Mouse (Mus musculus): Measurements from ENCODE around the gene Rnf224.

Gene Rnf224

DNA sequence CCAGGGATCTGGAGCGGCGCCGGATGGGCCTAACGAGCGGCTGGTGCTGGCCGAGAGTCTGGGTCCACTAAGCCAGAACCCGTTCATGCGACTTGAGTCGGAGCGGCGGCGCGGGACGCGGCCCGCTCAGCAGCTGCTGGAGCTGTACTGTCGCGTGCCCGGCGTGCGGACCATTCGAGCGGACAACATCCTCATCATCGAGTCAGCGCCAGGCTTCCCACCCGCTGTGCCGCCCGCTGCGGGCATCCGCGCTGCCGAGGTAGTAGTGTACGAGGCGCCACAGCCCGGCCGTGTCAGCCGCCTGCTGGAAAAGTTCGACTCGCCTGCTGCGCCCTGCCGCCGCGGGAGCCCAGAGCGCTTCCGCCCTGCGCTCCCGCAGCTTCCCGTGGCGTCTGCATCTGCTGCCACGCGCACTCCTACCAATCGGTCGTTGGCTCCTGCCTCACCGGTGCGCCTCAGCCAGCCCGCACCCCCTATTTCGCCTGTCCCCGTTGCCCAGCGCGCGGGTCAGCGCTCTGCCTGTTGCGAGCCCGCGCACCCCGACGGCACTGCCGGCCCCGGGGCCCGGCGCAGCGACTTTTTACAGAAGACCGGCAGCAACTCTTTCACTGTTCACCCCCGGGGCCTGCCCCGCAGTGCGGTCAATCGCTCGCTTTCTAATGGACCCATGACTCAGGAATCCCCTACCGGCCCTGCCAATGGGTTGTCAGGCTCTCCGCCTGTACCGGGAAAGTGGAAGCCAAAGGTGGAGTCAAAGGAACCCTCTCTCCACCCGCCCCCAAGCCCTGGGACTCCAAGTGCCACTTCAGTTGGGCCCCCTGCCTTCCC is 26.4 kb upstream of the Rnf224 start:
- ChIA-PET POLR2A (interaction anchor here (0.7 to 75.9 kb wide), 52 partner anchors 9 to 885 kb away, joined by 3 to 2347 read pairs (median 4); partner anchors contain the start of genes Anapc2 (in 4 of the 4), Ssna1 (in 4 of the 4), Nrarp (in 3 of the 4) and Cysrt1 (in 2 of the 4)), CTCF (interaction anchor here in 3 of 4 experiments (0.7 to 1.9 kb wide), 18 partner anchors 9 to 328 kb away, joined by 3 to 10 read pairs (median 4); partner anchors contain the start of genes Abca2 (in 1 of the 3), Anapc2 (in 1 of the 3), Arrdc1 (in 1 of the 3) and Lrrc26 (in 1 of the 3))

GRCm38 (mm10) chr2:25262291-25262767 is 25.7 kb upstream of the Rnf224 start, which contains the start of gene Tprn:
TSS of gene Tprn (plus strand) at chr2:25262618.
- POLR2A ChIA-PET: interaction anchor here (0.6 to 75.9 kb wide), 57 partner anchors 8 to 884 kb away, joined by 3 to 2347 read pairs (median 4); partner anchors contain the start of genes Anapc2 (in 4 of the 4), Ssna1 (in 4 of the 4), Nrarp (in 3 of the 4) and Cysrt1 (in 2 of the 4)
- CTCF ChIA-PET: interaction anchor here in 3 of 4 experiments (0.6 to 1.9 kb wide), 24 partner anchors 9 to 812 kb away, joined by 3 to 10 read pairs (median 4); partner anchors contain the start of genes Abca2 (in 1 of the 3), Anapc2 (in 1 of the 3), Arrdc1 (in 1 of the 3) and Lrrc26 (in 1 of the 3)

DNA sequence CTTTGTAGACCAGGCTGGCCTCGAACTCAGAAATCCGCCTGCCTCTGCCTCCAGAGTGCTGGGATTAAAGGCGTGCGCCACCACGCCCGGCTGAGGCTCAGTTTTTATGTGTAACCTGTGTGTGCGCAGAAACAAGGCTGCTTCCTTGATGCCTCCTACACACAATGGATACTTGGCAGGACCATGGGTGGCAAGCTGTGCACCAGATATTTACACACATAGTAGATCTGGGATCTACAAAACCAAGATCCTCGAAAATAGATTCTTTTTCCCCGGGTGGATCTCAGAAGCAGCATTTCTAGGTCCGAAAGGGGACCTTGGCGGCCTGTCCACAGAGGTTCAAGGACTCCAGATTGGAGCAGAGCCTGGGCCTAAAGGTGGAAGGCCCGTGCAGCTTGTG is 25.3 kb upstream of the Rnf224 start:
- POLR2A ChIA-PET: interaction anchor here (0.6 to 75.9 kb wide), 47 partner anchors 8 to 884 kb away, joined by 3 to 2347 read pairs (median 4); partner anchors contain the start of genes Anapc2 (in 4 of the 4), Ssna1 (in 4 of the 4), Nrarp (in 3 of the 4) and Fam166a (in 2 of the 4)
- CTCF ChIA-PET: interaction anchor here in 3 of 4 experiments (0.6 to 1.9 kb wide), 21 partner anchors 10 to 812 kb away, joined by 3 to 10 read pairs (median 4); partner anchors contain the start of genes Abca2 (in 1 of the 3), Anapc2 (in 1 of the 3), Arrdc1 (in 1 of the 3) and Lrrc26 (in 1 of the 3)

DNA sequence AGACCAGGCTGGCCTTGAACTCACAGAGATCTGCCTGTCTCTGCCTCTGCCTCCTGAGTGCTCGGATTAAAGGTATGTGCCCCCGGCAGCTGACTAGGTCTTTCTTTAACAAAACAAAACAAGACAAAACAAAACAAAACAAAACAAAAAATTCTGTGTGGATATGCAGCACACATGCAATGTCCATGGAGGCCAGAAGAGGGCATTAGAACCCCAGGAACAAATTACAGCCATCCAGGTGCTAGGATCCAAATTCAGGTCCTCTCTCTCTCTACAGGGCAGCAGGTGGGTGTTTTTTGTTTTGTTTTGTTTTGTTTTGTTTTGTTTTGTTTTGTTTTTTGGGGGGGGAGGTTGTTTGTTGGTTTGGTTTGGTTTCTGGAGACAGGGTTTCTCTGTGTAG is 22.3 kb upstream of the Rnf224 start:
- CTCF ChIA-PET: interaction anchor here in 1 of 4 experiments (1.0 kb wide), 1 partner anchor 60 kb away, joined by 3 read pairs; the partner anchor contains the start of gene Grin1
- POLR2A ChIA-PET: interaction anchor here in 3 of 4 experiments (0.7 to 75.9 kb wide), 5 partner anchors 13 to 197 kb away, joined by 3 to 2347 read pairs (median 4); partner anchors contain the start of genes Fam166a (in 2 of the 3), Nelfb (in 2 of the 3), Rnf224 (in 2 of the 3) and Slc34a3 (in 2 of the 3)

GRCm38 (mm10) chr2:25257250-25257649 is 20.7 kb upstream of the Rnf224 start:
- CTCF ChIA-PET: interaction anchor here in 2 of 4 experiments (1.0 to 3.5 kb wide), 5 partner anchors 14 to 65 kb away, joined by 3 to 23 read pairs (median 5); no protein-coding TSS in a partner anchor
- POLR2A ChIA-PET: interaction anchor here in 2 of 4 experiments (1.1 to 75.9 kb wide), 5 partner anchors 13 to 63 kb away, joined by 3 to 2347 read pairs (median 25); partner anchors contain the start of genes Fam166a (in 2 of the 2), Nelfb (in 2 of the 2), Rnf224 (in 2 of the 2) and Slc34a3 (in 2 of the 2)

DNA sequence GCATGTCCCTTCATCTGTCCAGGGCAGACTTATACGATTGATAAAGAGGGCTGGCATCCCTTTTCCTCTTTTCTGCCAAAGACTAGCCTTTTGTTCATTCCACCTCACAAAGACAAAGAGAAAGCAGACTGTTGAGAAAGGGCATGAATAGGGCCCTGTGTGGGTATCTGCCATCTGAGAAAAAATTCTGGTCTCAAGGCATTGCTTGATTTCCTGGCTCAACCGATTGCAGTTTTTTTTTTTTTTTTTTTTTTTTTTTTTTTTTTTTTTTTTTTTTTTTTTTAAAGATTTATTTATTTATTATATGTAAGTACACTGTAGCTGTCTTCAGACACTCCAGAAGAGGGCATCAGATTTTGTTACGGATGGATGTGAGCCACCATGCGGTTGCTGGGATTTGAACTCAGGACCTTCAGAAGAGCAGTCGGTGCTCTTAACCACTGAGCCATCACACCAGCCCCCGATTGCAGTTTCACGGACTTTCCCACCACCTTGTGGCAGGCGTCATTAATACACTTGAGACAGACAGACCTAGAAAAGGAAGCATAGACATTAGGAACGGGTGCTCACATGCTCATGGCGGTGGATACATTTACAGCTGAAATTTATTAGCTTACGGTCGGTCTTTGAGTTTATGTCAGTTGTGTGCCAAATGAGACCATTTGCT is 20.0 kb upstream of the Rnf224 start:
- ChIA-PET CTCF (interaction anchor here in 3 of 4 experiments (0.6 to 3.5 kb wide), 13 partner anchors 11 to 104 kb away, joined by 3 to 23 read pairs (median 4); partner anchors contain the start of genes AL732309.1 (in 1 of the 3) and Tor4a (in 1 of the 3)), POLR2A (interaction anchor here in 3 of 4 experiments (1.0 to 75.9 kb wide), 22 partner anchors 8 to 140 kb away, joined by 3 to 2347 read pairs (median 6); partner anchors contain the start of genes Tubb4b (in 3 of the 3), AL732309.1 (in 2 of the 3), Anapc2 (in 2 of the 3) and Cysrt1 (in 2 of the 3))

GRCm38 (mm10) chr2:25255284-25255779 is 18.7 kb upstream of the Rnf224 start, which contains the start of gene Tmem203:
TSS of gene Tmem203 (plus strand) at chr2:25255439.
- POLR2A ChIA-PET: interaction anchor here (0.6 to 75.9 kb wide), 40 partner anchors 10 to 205 kb away, joined by 3 to 2347 read pairs (median 5); partner anchors contain the start of genes Anapc2 (in 3 of the 4), Cysrt1 (in 3 of the 4), Rnf208 (in 3 of the 4) and Ssna1 (in 3 of the 4)
- CTCF ChIA-PET: interaction anchor here (0.5 to 3.5 kb wide), 19 partner anchors 10 to 320 kb away, joined by 3 to 23 read pairs (median 3); partner anchors contain the start of genes AL732309.1 (in 1 of the 4), Arrdc1 (in 1 of the 4), Cysrt1 (in 1 of the 4) and Rnf208 (in 1 of the 4)

DNA sequence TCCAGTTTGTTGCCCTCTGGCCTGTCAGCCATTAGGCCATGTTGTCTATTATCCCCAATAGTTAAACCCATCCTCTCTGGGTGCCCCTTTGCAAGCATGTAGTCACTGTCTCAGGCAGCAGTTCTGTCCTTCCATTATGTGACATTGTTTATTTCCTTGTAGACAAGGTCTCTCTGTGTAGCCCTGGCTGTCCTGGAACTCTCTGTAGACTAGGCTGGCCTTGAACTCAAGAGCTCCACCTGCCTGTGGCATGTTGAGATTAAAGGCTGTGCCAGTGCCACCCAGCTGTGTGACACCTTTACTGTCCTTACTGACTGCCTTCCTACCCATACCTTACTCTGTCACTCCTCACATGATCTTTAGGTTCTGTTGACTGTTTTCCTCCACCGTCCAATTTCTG is 15.7 kb upstream of the Rnf224 start:
- ChIA-PET POLR2A (interaction anchor here (0.7 to 75.9 kb wide), 8 partner anchors 3 to 76 kb away, joined by 3 to 2347 read pairs (median 48); partner anchors contain the start of genes Cysrt1 (in 3 of the 4), Rnf208 (in 3 of the 4), Fam166a (in 2 of the 4) and Nelfb (in 2 of the 4)), CTCF (interaction anchor here (0.5 to 7.5 kb wide), 14 partner anchors 12 to 87 kb away, joined by 3 to 46 read pairs (median 3); no protein-coding TSS in a partner anchor)

DNA sequence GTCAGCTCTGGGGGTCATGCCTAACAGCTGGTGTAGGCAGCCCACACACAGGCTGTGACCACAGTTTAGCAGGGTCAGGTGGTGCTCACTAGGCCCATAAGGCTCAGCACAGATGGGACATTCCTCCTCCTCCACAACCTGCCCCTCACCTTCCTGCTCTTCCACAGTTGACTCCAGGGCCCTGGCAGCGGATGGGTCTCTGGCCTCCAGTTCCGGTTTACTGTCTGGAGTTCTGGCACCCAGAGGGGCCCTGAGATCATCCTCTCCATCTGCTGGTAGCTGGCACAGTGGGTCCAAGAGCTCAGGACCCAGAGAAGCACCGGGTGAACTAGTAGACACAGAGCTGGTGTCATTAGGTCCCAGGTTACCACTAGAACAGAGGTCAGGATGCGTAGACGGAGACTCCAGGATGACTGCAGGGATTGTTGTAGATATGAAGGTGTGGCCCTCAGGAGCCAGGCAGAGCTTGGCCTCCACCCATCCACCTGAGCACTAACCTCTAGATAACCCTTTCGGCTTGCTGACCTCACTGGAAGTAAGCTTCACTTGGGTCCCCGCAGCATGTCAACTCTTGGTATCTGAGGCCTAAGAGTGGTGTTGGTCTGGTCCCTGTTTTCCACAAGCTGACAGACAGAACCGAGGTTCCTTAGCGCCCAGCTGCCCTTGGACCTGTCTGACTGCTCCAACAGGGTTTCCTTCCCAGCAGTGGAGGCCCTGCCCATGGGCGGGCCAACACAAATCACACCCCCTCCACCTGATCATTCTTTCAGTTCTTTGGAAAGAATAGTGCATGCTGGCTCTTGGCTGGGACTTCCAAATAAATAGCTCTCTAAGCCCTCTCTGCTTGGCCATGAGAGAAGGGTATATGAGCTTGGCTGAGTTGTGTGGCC is 9.8 kb upstream of the Rnf224 start, which contains the start of gene AL732309.1:
Gene AL732309.1, minus strand, starts transcription at position 681 of the 890 bp plus-strand sequence.
- ChIA-PET CTCF (interaction anchor here (0.6 to 8.8 kb wide), 12 partner anchors 9 to 180 kb away, joined by 3 to 51 read pairs (median 4); partner anchors contain the start of genes Tmem203 (in 1 of the 4) and Tor4a (in 1 of the 4)), POLR2A (interaction anchor here (0.5 to 75.9 kb wide), 22 partner anchors 3 to 311 kb away, joined by 3 to 2347 read pairs (median 5); partner anchors contain the start of genes Tmem203 (in 3 of the 4), Tubb4b (in 3 of the 4), Fam166a (in 2 of the 4) and Nelfb (in 2 of the 4))

DNA sequence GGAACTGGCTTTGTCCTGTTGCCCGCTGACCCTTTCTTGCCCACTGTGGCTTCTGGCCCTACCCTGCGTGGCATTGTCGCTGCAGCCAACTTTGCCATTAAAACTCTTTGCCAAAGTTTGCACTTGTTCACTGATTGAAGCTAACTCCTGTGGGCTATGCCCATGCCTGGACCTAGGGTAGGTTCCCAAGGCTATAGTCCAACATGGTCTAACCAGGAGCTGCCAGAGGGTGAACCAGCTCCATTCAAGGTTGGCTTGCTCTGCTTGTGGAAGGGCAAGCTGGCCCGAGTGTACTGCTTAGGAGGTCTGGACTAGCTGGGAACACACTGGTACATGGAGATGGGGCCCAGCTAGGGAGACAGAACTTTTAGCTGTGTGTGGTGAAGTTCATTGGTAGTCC is 7.6 kb upstream of the Rnf224 start:
- CTCF ChIA-PET: interaction anchor here in 3 of 4 experiments (0.9 to 8.8 kb wide), 3 partner anchors 16 kb away, joined by 6 to 51 read pairs (median 9); no protein-coding TSS in a partner anchor
- POLR2A ChIA-PET: interaction anchor here (0.7 to 75.9 kb wide), 13 partner anchors 6 to 92 kb away, joined by 3 to 2347 read pairs (median 6); partner anchors contain the start of genes Tmem203 (in 3 of the 4), Tubb4b (in 3 of the 4), Anapc2 (in 2 of the 4) and Fam166a (in 2 of the 4)

DNA sequence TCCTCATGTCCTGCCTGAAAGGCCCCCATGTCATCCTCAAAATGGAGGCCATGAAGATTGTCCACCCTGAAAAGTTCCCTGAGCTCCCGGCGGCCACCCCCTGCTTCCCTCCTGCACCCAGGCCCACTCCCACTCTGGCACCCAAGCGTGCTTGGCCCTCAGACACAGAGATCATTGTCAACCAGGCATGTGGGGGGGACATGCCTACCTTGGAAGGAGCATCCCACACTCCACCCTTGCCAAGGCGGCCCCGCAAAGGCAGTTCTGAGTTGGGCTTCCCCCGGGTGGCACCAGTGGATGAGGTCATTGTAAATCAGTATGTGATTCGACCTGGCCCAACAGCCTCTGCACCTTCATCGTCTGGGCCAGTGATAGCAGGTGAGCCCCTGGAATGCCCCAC is 6.8 kb upstream of the Rnf224 start:
- POLR2A ChIA-PET: interaction anchor here in 3 of 4 experiments (0.8 to 75.9 kb wide), 11 partner anchors 6 to 308 kb away, joined by 3 to 2347 read pairs (median 10); partner anchors contain the start of genes Tubb4b (in 3 of the 3), Fam166a (in 2 of the 3), Nelfb (in 2 of the 3) and Rnf224 (in 2 of the 3)
- CTCF ChIA-PET: interaction anchor here in 3 of 4 experiments (1.8 to 8.8 kb wide), 3 partner anchors 14 to 15 kb away, joined by 7 to 54 read pairs (median 51); no protein-coding TSS in a partner anchor

- ChIA-PET CTCF (interaction anchor here in 3 of 4 experiments (0.7 to 8.8 kb wide), 6 partner anchors 10 to 17 kb away, joined by 3 to 54 read pairs (median 5); partner anchors contain the start of genes Tmem203 (in 1 of the 3) and Tubb4b (in 1 of the 3)), POLR2A (interaction anchor here (0.6 to 75.9 kb wide), 23 partner anchors 8 to 464 kb away, joined by 3 to 2347 read pairs (median 5); partner anchors contain the start of genes Tmem203 (in 3 of the 4), Fam166a (in 2 of the 4), Nelfb (in 2 of the 4) and Nrarp (in 2 of the 4))
Measured at GRCm38 (mm10) chr2:25242101-25242506, 5.5 kb upstream of the Rnf224 start, which contains the start of the genes Rnf208 and Cysrt1. TSS of gene Rnf208 (plus strand) at chr2:25242255. TSS of gene Cysrt1 (minus strand) at chr2:25242452.

DNA sequence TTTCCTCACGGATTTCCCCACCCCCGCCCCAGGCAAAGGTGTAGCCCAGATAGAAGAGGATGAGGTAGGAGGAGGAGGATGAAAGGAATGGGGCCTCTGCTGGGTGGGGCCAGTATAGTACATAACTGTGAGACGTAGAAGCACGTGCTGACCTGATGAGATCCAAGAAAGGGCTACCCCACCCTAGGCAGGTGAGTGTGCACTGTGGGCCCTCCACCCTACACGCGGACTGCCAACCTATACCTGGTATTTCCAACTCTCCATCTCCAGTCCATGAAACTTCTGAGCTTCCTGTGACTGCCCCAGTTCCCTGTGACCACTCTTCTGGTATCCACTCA is 4.8 kb upstream of the Rnf224 start:
- ChIA-PET CTCF (interaction anchor here in 2 of 4 experiments (0.5 to 4.7 kb wide), 5 partner anchors 12 to 185 kb away, joined by 3 to 54 read pairs (median 3); partner anchors contain the start of genes Tmem203 (in 1 of the 2) and Tubb4b (in 1 of the 2)), POLR2A (interaction anchor here in 3 of 4 experiments (1.2 to 75.9 kb wide), 15 partner anchors 8 to 306 kb away, joined by 3 to 2347 read pairs (median 7); partner anchors contain the start of genes Tmem203 (in 3 of the 3), Fam166a (in 2 of the 3), Nelfb (in 2 of the 3) and Rnf224 (in 2 of the 3))

All from embryonic stem cell, embryonic (primary cell).